Mouse (Mus musculus) heart, embryonic 14.5 days (tissue): ENCODE measurements around the gene Ccdc175. TPM values are rescaled to one million over a fixed set of nuclear protein-coding genes. Genes with fewer than 3 reads are reported as not detected.

Experiments
- ATAC-seq: fragments of 200-750 bp; cut with Nextera tagmentation; 2 replicates; pipeline ENCODE4 v1.8.0; 2017; ENCODE audit warnings: low read depth, moderate TSS enrichment; ENCODE audit not compliant: insufficient number of reproducible peaks, insufficient read depth, low FRiP score
- H3K27ac ChIP-seq, 2 experiments: fragments of 200-500 bp in 1 of 2; fragments of 300-500 bp in 1 of 2; sonication (generic) in 1 of 2; replicated peaks in 1 of 2; 2 replicates each; pipeline ENCODE4 v1.5.1; 2012 to 2014; ENCODE audit warnings: low read depth in 2 of 2, low read length in 2 of 2, control low read depth in 1 of 2, mild to moderate bottlenecking in 1 of 2, mixed read lengths in 1 of 2; ENCODE audit not compliant: control insufficient read depth in 1 of 2, insufficient read depth in 1 of 2
- H3K27me3 ChIP-seq: fragments of 300-500 bp; sonication (generic); 2 replicates; pipeline ENCODE4 v1.6.1; 2014; ENCODE audit warnings: mild to moderate bottlenecking, low read length, control low read depth; ENCODE audit not compliant: control insufficient read depth, insufficient read depth
- H3K36me3 ChIP-seq: fragments of 300-500 bp; sonication (generic); 2 replicates; pipeline ENCODE4 v1.6.1; 2014; ENCODE audit warnings: mild to moderate bottlenecking, control low read depth, low read length, mixed read lengths; ENCODE audit not compliant: control insufficient read depth, insufficient read depth
- H3K4me1 ChIP-seq, 2 experiments: fragments of 200-500 bp in 1 of 2; fragments of 300-500 bp in 1 of 2; sonication (generic) in 1 of 2; 2 replicates each; pipeline ENCODE4 v1.6.1; 2012 to 2014; ENCODE audit warnings: low read length in 2 of 2, control low read depth in 1 of 2, mixed read lengths in 1 of 2; ENCODE audit not compliant: control insufficient read depth in 2 of 2, insufficient read depth in 2 of 2
- H3K4me2 ChIP-seq: fragments of 300-500 bp; sonication (generic); 2 replicates; pipeline ENCODE4 v1.6.1; 2014; ENCODE audit warnings: mild to moderate bottlenecking, low read length
- H3K4me3 ChIP-seq, 2 experiments: fragments of 200-500 bp in 1 of 2; fragments of 300-500 bp in 1 of 2; sonication (generic) in 1 of 2; 2 replicates each; pipeline ENCODE4 v1.5.1; 2012 to 2014; ENCODE audit warnings: low read length in 2 of 2, mild to moderate bottlenecking in 2 of 2, control low read depth in 1 of 2, low read depth in 1 of 2, moderate library complexity in 1 of 2; ENCODE audit not compliant: control insufficient read depth in 1 of 2, insufficient read depth in 1 of 2
- H3K9ac ChIP-seq: fragments of 300-500 bp; sonication (generic); 2 replicates; pipeline ENCODE4 v1.6.1; 2014; ENCODE audit warnings: mild to moderate bottlenecking, low read length
- H3K9me3 ChIP-seq: fragments of 300-500 bp; sonication (generic); 2 replicates; pipeline ENCODE4 v1.6.1; 2016; ENCODE audit warnings: low read length, control low read depth; ENCODE audit not compliant: control insufficient read depth
- WGBS: fragments of 180-500 bp; shearing (Covaris S2); extraction: QIAGEN DNeasy Blood & Tissue Kit; methylation state at CpG from one replicate; pipeline ENCODE4 v1.1.7; 2014; 5-methylcytosine and 5-hydroxymethylcytosine counted together
- polyA plus RNA-seq: library from polyadenylated mRNA; unstranded; fragments of >200 nt; fragmentation: Nextera tagmentation; extraction: Ambion mirVana; gene quantifications from 2 replicates; pipeline ENCODE4 v1.2.1, GENCODE M21; 2014

Gene Ccdc175
- polyA plus RNA-seq, 1 experiment from 2014 or later: not detected

DNA sequence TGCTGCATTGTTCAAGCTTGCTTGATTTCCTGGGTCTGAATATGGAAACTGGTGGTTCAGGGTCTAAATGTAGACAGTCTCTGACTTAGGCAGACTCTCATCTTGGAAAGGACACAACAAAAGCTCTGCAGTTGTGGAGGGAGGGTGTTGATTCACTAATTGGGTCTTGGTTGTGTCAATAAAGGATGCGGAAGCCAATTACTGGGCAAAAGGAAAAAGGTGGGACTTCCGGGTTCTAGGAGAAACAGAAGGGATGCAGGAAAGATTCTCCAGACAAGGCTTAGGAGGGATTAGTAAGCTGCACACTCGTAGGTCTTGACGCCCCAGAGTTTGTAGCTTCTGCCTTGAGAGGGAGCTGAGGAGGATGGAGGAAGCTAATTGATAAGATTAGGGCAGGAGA, 26.4 kb downstream of the Ccdc175 start:
- H3K27me3 ChIP-seq: no peaks in the 10 kb centered on the region
- ATAC-seq: no peak
- no peaks in the 10 kb centered on the region for H3K36me3 ChIP-seq
- H3K9ac ChIP-seq: no peak overlapping the region
- no peak overlapping the region for H3K4me3 ChIP-seq
- no peaks in the 10 kb centered on the region for H3K4me1 ChIP-seq
- WGBS: 47% methylated on average over 4 of the region's 4 CpGs
- no peak overlapping the region for H3K27ac ChIP-seq
- H3K9me3 ChIP-seq: no peaks in the 10 kb centered on the region
- no peak overlapping the region for H3K4me2 ChIP-seq

DNA sequence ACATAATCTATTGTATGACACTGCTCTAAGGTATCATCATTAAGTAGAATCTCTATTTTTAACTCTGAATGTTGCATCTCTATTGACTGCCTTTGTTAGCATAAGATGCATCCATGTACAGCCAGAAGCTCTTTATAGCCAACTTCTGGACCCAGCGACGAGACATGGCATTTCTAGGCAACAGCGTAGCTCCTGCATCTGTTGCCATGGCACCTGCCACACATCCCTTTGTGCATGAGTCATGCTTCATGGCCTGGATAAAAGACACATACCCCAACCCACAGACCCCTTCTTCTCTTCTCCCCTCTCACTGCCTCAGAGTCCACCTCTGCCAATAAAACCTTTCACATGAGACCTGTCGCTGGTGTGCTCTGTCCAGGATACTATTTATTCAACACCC, 34.0 kb downstream of the Ccdc175 start:
- no peaks in the 10 kb centered on the region for H3K4me1 ChIP-seq
- no peak overlapping the region for H3K27ac ChIP-seq
- H3K9me3 ChIP-seq: no peaks in the 10 kb centered on the region
- no peak overlapping the region for H3K4me3 ChIP-seq
- no peak overlapping the region for H3K9ac ChIP-seq
- H3K36me3 ChIP-seq: no peaks in the 10 kb centered on the region
- H3K27me3 ChIP-seq: no peaks in the 10 kb centered on the region
- no peak for ATAC-seq
- H3K4me2 ChIP-seq: no peak overlapping the region
- 79% methylated on average over 4 of the region's 4 CpGs for WGBS

DNA sequence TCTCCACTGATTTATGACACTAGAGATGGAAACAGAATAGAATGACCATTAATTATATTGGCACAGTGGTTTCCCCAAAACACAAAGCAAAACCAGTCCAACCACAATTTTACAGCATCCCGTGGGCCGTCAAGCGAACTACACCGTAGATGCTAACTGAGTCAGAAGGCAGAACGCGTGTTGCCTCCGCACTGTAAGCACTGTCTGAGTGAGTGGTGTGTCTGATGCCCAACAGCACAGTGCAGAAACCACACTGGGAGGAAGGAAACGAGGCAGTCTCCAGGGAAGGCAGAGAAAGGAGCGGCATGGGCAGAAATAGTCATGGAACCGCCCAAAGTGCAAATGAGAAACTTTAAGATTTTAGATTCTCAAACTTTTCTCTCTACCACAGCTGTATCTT, 55.6 kb downstream of the Ccdc175 start:
- Histone ChIP-seq H3K27me3 (no peaks in the 10 kb centered on the region), H3K4me2 (no peak overlapping the region)
- 86% methylated on average over 10 of the region's 10 CpGs for WGBS

DNA sequence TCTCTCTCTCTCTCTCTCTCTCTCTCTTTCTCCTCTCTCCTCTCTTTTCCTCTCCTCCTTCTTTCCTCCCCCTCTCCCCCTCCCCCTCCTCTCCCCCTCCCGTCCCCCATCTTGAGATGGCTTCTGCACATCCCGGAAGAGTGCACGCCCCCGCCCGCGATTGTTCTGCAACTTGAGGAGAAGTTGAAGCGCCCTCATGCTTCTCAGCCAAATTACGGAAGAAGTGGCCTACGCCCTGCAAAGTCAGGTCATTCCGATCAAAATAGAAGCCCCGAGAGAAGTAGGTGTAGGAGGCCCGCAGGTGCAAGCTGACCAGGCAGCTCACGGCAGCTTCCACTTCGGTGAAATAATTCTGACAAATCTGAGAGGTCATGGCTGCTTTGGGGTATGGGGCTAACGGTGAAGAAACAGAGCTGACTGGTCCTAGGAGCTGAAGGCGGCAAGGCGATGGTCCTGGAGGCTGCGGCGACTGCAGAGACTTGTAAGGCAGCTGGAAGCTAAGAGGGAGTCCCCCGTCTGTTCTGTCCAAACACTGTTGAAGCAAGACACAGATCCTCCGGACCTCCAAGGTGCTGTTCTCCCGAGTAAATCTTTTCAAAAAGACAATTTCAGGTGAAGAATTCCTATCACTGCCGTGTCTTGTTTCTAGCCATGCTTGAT, 69.0 kb downstream of the Ccdc175 start:
- no peaks in the 10 kb centered on the region for H3K36me3 ChIP-seq
- ATAC-seq: no peak
- WGBS: 70% methylated on average over 21 of the region's 23 CpGs
- no peak overlapping the region for H3K27ac ChIP-seq
- no peaks in the 10 kb centered on the region for H3K27me3 ChIP-seq
- no peak overlapping the region for H3K9ac ChIP-seq
- no peak overlapping the region for H3K4me2 ChIP-seq
- no peaks in the 10 kb centered on the region for H3K4me1 ChIP-seq
- H3K9me3 ChIP-seq: no peaks in the 10 kb centered on the region
- no peak overlapping the region for H3K4me3 ChIP-seq

More for the DNA sequence above, 55.6 kb downstream of the Ccdc175 start:
- H3K4me1 ChIP-seq: no peaks in the 10 kb centered on the region
- no peak overlapping the region for H3K4me3 ChIP-seq
- H3K27ac ChIP-seq: no peak overlapping the region
- H3K9me3 ChIP-seq: peaks cover 4% of the 10 kb centered on the region; the same call in 1 of the 2 replicates
- no peaks in the 10 kb centered on the region for H3K36me3 ChIP-seq
- no peak overlapping the region for H3K9ac ChIP-seq
- ATAC-seq: no peak

DNA sequence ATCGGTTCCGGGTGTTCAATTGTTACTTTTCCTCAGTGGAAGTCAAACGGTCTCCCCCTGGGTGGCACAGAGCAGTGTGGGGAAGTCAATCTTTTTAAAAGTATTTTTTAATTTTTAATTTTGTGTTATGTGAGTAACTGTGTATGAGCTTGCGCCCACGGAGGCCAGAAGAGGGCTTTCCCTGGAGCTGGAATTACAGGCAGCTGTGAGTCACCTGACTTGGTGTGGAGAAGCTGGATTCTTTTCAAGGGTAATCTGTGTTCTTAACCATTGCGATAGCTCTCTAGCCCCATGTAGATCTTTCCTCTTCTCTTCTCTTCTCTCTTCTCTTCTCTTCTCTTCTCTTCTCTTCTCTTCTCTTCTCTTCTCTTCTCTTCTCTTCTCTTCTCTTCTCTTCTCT, 69.7 kb downstream of the Ccdc175 start:
- ATAC-seq: no peak
- Histone ChIP-seq H3K36me3 (no peaks in the 10 kb centered on the region), H3K4me1 (no peaks in the 10 kb centered on the region), H3K9ac (no peak overlapping the region), H3K27ac (no peak overlapping the region), H3K9me3 (no peaks in the 10 kb centered on the region), H3K4me2 (no peak overlapping the region), H3K4me3 (no peak overlapping the region), H3K27me3 (no peaks in the 10 kb centered on the region)
- WGBS: 62% methylated on average over 6 of the region's 6 CpGs

DNA sequence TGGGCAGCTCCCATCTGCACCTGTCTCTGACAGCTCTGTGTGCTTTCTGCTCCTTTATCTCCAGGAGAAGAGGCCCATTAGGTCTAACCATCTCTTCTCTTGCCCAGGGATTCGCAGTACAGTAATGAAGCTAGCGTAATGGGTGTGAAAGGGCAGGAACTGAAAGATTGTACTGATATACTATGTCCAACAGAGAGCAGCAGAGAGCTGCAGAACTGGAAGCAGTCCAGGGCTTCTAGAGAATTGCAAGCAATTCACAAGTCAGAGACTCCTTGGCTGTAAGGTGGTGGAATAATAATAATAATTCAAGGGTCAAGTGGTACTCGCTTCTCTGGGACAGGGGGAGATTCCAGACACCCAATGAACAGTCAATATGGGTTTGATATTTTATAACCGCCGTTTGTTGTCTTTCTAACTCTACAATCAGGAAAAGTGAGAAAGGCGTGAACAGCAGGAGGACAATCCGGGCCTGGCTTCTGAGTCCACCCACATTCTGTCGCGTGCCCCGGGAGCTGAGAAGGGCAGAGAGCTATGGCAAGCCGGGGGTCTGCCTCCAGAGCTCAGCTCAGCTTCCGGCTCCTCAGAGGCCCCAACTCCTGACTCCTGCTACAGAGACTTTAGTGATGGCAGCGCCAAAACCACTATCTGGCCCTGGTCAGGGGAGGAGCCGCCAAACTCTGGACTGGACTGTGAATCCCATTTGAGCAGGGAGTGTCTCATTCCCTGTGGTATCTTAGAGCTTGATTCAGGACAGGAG, 80.1 kb downstream of the Ccdc175 start:
- Histone ChIP-seq H3K9ac (peak overlapping the region; percentile 22; the same call in 1 of the 2 replicates), H3K4me1 (peaks cover 0 to 4% of the 10 kb centered on the region in 2 experiments; a peak in 1 of 4 replicates), H3K36me3 (peaks cover 19% of the 10 kb centered on the region), H3K27ac (no peak overlapping the region), H3K4me3 (0 out of 4 replicates have a peak overlapping the region, but pooled peaks of 1 of the 2 experiments have one; percentile 2), H3K4me2 (peak overlapping the region; percentile 48), H3K9me3 (no peaks in the 10 kb centered on the region), H3K27me3 (no peaks in the 10 kb centered on the region)
- 16% methylated on average over 14 of the region's 14 CpGs for WGBS
- ATAC-seq: 0 out of 2 replicates have a peak, but pooled peaks have one; percentile 26

DNA sequence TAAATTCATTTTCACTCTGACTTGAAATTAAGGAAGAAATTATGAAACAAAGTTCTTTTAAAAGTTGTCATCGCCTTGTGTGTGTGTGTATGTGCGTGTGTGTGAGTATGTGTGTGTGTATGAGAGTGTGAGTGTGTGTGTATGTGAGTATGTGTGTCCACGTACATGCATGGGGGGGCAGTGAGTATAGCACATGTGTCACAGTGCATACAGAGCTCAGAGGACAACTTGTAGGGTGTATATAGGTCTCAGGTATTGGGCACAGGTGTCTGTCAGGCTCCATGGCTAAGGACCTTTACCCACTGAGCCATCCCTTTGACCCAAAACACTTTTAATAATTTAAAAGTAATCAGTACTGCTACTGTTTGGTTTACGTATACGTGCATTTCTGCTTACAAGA, 80.8 kb downstream of the Ccdc175 start:
- no peak overlapping the region for H3K4me2 ChIP-seq
- H3K27me3 ChIP-seq: no peaks in the 10 kb centered on the region
- peaks cover 26% of the 10 kb centered on the region for H3K36me3 ChIP-seq
- no peak overlapping the region for H3K4me3 ChIP-seq
- H3K9me3 ChIP-seq: no peaks in the 10 kb centered on the region
- WGBS: 71% methylated on average over 5 of the region's 5 CpGs
- no peak overlapping the region for H3K27ac ChIP-seq
- peaks cover 0 to 4% of the 10 kb centered on the region in 2 experiments; a peak in 1 of 4 replicates for H3K4me1 ChIP-seq
- H3K9ac ChIP-seq: no peak overlapping the region
- ATAC-seq: no peak
